Mouse (Mus musculus) lung, embryonic 16.5 days (tissue): ENCODE data around the gene Atp2c1. TPM values are rescaled to one million over a fixed set of nuclear protein-coding genes. Genes with fewer than 3 reads are reported as not detected.

Experiments used
- ATAC-seq: fragments of 200-750 bp; cut with Nextera tagmentation; 2 replicates; pipeline ENCODE4 v1.8.0; 2017; ENCODE audit warnings: low read depth, mild to moderate bottlenecking, moderate library complexity
- H3K27ac ChIP-seq: fragments of 300-500 bp; sonication (generic); 2 replicates; pipeline ENCODE4 v1.5.1; 2014; ENCODE audit warnings: mild to moderate bottlenecking, control low read depth, low read length
- H3K27me3 ChIP-seq: fragments of 300-500 bp; sonication (generic); 2 replicates; pipeline ENCODE4 v1.6.1; 2014; ENCODE audit warnings: low read depth, low read length, mixed read lengths; ENCODE audit not compliant: control insufficient read depth, insufficient read depth
- H3K36me3 ChIP-seq: fragments of 300-500 bp; sonication (generic); 2 replicates; pipeline ENCODE4 v1.6.1; 2014; ENCODE audit warnings: low read length; ENCODE audit not compliant: control insufficient read depth, insufficient read depth
- H3K4me1 ChIP-seq: fragments of 300-500 bp; sonication (generic); replicated peaks from 2 replicates; pipeline ENCODE4 v1.6.1; 2014; ENCODE audit warnings: low read length, mixed read lengths; ENCODE audit not compliant: control insufficient read depth, insufficient read depth
- H3K4me2 ChIP-seq: fragments of 300-500 bp; sonication (generic); 2 replicates; pipeline ENCODE4 v1.6.1; 2014; ENCODE audit warnings: low read depth, low read length, control low read depth
- H3K4me3 ChIP-seq: fragments of 300-500 bp; sonication (generic); 2 replicates; pipeline ENCODE4 v1.5.1; 2014; ENCODE audit warnings: mild to moderate bottlenecking, low read length, control low read depth
- H3K9ac ChIP-seq: fragments of 300-500 bp; sonication (generic); 2 replicates; pipeline ENCODE4 v1.6.1; 2014; ENCODE audit warnings: low read length, control low read depth
- H3K9me3 ChIP-seq: fragments of 300-500 bp; sonication (generic); 2 replicates; pipeline ENCODE4 v1.6.1; 2016; ENCODE audit warnings: low read length; ENCODE audit not compliant: control insufficient read depth
- WGBS: fragments of 180-500 bp; shearing (Covaris S2); extraction: QIAGEN DNeasy Blood & Tissue Kit; methylation state at CpG from one replicate; pipeline ENCODE4 v1.1.7; 2014; 5-methylcytosine and 5-hydroxymethylcytosine counted together
- polyA plus RNA-seq: library from polyadenylated mRNA; unstranded; fragments of >200 nt; fragmentation: Nextera tagmentation; extraction: Ambion mirVana; gene quantifications from 2 replicates; pipeline ENCODE4 v1.2.1, GENCODE M21; 2015

Gene Atp2c1
- polyA plus RNA-seq, 1 experiment from 2014 or later = 65.2 TPM

DNA sequence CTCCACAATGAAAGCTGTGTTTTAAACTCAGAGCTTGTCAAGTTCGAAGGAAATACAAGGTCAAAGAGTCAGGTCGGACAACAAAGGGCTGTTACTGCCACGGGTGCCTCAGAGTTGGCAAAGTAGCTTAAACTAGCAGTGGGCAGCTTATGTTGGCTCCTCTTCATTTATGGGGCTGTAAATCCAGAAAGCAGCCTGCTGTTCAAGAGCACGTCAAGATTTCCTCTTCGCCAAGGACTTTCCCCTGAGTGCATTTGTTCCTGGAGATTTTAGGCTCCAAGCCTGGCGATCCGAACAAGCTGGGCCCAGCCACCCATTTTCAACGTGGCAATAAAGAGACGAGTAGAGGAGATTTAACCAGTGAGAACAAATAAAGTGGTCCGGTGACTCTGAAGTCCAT lies 9.8 kb upstream of the Atp2c1 start:
- H3K9me3 ChIP-seq = no peaks in the 10 kb centered on the region
- H3K36me3 ChIP-seq = no peaks in the 10 kb centered on the region
- no peak for ATAC-seq
- H3K4me3 ChIP-seq = no peak overlapping the region
- H3K4me2 ChIP-seq = no peak overlapping the region
- H3K4me1 ChIP-seq = peaks cover 4% of the 10 kb centered on the region; the same call in 1 of the 2 replicates
- H3K27ac ChIP-seq = no peak overlapping the region
- no peak overlapping the region for H3K9ac ChIP-seq
- 55% methylated on average over 10 of the region's 10 CpGs for WGBS
- no peaks in the 10 kb centered on the region for H3K27me3 ChIP-seq

DNA sequence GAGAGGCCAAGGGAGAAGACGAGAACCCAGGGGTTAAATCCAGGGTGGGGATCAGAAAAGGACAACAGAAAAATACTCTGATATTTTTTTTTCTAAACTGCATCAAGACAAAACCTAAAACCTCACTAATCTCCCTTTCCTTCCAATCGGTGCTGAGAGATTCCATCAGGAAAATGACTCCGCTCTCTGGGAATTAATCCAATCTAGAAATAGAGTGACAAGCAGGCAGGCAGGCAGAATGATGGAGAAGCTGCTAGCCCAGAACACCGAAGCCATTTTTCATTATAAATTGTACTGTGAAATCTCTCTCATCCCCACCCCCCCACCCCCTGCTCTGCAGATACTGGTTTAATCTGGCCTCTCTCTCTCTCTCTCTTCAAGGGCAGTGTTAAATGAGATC lies 1.8 kb downstream of the Atp2c1 start:
- no peak for ATAC-seq
- no peak overlapping the region for H3K4me3 ChIP-seq
- no peak overlapping the region for H3K4me2 ChIP-seq
- H3K9ac ChIP-seq = no peak overlapping the region
- no peaks in the 10 kb centered on the region for H3K36me3 ChIP-seq
- H3K9me3 ChIP-seq = no peaks in the 10 kb centered on the region
- 55% methylated on average over 4 of the region's 4 CpGs for WGBS
- no peaks in the 10 kb centered on the region for H3K27me3 ChIP-seq
- H3K4me1 ChIP-seq = peaks cover 7% of the 10 kb centered on the region
- no peak overlapping the region for H3K27ac ChIP-seq

DNA sequence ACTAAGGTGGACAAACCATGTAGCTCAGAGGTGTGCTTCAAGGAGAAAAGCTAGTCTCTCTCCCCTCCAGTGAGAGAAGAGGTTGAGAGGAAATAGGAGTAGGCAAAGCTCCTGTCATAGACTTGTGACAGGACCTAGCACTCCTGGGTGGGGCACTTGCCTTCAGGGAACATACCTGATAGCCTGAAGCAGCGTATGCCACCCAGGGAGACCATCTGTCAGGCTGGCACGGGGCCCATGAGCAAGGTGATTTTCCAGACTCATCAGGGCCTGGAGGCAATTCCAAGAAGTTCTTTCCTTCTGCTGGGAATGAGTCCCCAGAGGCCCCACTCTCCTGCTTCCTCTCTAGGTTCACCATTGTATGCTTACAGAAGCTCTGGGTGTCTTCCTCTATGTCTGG lies 4.1 kb downstream of the Atp2c1 start:
- 47% methylated on average over 2 of the region's 2 CpGs for WGBS
- H3K27ac ChIP-seq = no peak overlapping the region
- no peak overlapping the region for H3K9ac ChIP-seq
- H3K4me1 ChIP-seq = peaks cover 7% of the 10 kb centered on the region
- H3K9me3 ChIP-seq = no peaks in the 10 kb centered on the region
- ATAC-seq = no peak
- no peaks in the 10 kb centered on the region for H3K27me3 ChIP-seq
- H3K36me3 ChIP-seq = no peaks in the 10 kb centered on the region
- no peak overlapping the region for H3K4me2 ChIP-seq
- no peak overlapping the region for H3K4me3 ChIP-seq

DNA sequence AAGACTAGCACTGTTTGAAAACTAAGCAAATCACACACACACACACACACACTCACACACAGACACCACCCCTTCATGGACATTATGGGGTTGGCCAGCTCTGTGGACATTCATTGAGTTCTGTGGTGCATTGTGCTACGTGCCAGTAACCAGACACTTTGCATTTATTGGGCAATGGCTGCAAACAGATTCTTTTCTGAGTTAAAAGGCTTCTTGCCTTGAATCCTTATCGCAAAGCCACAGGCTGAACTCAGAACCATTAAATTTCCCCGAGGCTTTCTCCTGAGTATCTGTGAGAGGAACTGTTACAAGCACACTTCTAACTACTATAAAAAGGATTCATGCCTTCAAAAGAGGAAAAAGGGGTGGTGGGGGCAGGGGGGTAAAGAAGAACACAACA lies 5.1 kb downstream of the Atp2c1 start:
- Histone ChIP-seq H3K4me2 (no peak overlapping the region; the same call in 1 of the 2 replicates), H3K27me3 (no peaks in the 10 kb centered on the region), H3K9me3 (no peaks in the 10 kb centered on the region), H3K36me3 (no peaks in the 10 kb centered on the region), H3K4me3 (no peak overlapping the region), H3K9ac (no peak overlapping the region), H3K27ac (peak overlapping the region; percentile 56), H3K4me1 (peaks cover 7% of the 10 kb centered on the region)
- ATAC-seq = peak; percentile 64; the same call in 1 of the 2 replicates
- 27% methylated on average over 3 of the region's 3 CpGs for WGBS

DNA sequence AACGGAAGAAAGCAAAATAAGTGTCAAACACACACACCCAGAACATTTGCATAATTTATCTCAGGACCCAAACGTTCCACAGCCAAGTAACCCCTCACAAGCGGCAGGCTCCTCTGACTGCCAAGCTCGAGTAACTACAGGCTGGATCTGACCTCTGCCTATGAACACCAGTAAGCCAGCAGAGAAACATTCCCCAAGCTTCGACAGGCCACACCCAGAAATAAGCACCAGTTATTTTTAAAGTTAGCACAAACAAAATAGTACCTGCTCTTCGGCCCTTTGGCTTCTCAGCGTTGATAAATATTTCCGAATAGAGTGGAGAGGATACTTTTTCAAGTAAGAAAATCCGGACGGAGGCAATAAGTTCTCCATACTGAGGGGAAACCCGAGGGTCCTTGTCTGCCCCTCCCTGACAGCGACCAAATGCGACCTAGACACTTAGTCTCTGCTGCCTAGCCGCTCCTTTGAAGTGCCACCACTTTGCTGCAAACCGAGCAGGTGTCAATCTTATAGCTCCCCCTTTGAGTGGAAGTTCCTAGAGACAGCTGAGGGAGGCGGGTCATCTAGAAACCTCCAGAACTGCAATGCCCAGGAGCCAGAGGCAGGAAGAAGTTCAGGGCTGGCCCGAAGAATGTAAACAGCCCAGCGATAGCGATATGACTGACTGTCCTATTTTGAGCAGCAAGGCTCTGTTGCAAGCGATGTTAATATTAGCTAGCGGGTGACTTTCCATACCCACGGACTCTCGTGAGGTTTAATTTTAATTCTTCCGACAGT lies 6.2 kb downstream of the Atp2c1 start:
- Histone ChIP-seq H3K27ac (no peak overlapping the region; the same call in 1 of the 2 replicates), H3K36me3 (no peaks in the 10 kb centered on the region), H3K4me2 (peak overlapping the region; percentile 61), H3K4me1 (peaks cover 7% of the 10 kb centered on the region), H3K4me3 (peak overlapping the region; percentile 42), H3K27me3 (no peaks in the 10 kb centered on the region), H3K9me3 (no peaks in the 10 kb centered on the region), H3K9ac (peak overlapping the region; percentile 41; the same call in 1 of the 2 replicates)
- 11% methylated on average over 24 of the region's 24 CpGs for WGBS
- ATAC-seq = peak; percentile 78

DNA sequence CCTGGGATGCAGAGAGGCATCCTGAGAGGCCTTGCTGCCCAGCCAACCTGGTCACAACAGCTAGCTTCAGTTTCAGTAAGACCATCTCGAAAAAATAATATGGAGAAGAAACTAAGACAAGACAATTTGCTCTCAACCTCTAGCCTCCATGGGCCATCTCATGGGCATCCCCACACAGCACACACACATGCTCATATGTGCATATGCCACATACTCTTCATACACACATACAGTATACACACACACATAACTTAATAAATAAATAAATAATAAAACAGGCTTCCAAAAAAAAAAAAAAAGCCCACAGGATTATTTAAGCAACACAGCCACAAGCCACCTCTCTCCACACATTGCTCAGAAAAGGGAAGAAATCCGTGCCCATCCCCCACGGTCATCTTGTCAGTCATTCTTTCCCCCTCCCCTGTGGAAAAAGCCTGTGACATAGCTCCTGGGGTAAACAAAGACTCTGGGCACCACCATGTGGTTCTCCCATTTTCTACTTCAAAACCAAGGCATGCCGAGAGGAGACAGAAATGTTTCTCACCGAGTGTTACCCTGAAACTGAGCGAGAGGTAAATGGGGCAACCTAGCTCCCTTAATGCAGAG lies 7.7 kb downstream of the Atp2c1 start:
- Histone ChIP-seq H3K9ac (no peak overlapping the region), H3K4me3 (no peak overlapping the region), H3K27me3 (no peaks in the 10 kb centered on the region), H3K27ac (no peak overlapping the region), H3K4me1 (peaks cover 7% of the 10 kb centered on the region), H3K9me3 (no peaks in the 10 kb centered on the region), H3K36me3 (no peaks in the 10 kb centered on the region), H3K4me2 (no peak overlapping the region)
- no peak for ATAC-seq
- WGBS = 51% methylated on average over 6 of the region's 6 CpGs

DNA sequence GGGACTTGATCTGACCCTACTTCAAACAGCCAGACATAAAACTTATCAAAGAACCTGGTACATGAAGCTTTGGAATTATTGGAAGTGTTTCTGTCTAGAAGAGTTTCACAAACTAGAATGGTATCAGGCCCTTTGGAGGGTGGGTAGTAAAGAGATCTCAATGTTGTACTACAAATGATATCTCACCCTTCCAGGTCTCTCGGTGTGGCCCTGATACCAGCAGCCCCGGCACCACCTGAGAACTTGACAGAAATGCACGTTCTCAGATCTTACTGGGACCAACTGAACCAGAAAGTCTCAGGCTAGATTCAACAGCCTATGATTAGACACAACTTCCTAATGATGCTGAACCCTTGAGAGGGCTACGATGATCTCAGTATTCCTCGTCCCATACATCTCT lies 23.4 kb downstream of the Atp2c1 start:
- Histone ChIP-seq H3K4me1 (no peaks in the 10 kb centered on the region), H3K9me3 (no peaks in the 10 kb centered on the region), H3K4me3 (no peak overlapping the region), H3K36me3 (no peaks in the 10 kb centered on the region), H3K27ac (no peak overlapping the region), H3K9ac (no peak overlapping the region), H3K27me3 (no peaks in the 10 kb centered on the region), H3K4me2 (no peak overlapping the region)
- no peak for ATAC-seq
- WGBS = 82% methylated on average over 5 of the region's 5 CpGs

DNA sequence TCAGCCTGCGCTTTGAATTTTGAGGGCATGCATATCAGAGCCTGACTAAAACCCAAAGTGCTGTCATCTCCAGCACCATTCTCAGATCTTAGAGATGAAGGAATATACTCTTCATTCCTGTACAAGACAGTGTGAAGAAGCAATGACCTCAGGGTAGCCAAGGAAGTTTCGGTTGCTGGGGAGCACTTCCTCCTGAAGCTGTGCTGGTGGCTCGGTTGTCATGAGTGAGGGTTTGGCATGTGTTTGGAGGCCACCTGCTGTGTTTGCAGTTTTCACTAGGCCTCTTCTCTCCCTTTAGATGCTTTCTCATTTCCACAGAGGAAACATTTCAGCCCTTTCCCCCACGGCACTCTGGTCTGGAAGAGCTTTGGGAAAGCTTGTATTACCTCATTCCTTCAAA lies 24.7 kb downstream of the Atp2c1 start:
- Histone ChIP-seq H3K9me3 (no peaks in the 10 kb centered on the region), H3K27ac (no peak overlapping the region), H3K4me2 (no peak overlapping the region), H3K9ac (no peak overlapping the region), H3K4me3 (no peak overlapping the region), H3K27me3 (no peaks in the 10 kb centered on the region), H3K36me3 (no peaks in the 10 kb centered on the region), H3K4me1 (no peaks in the 10 kb centered on the region)
- 55% methylated on average over 4 of the region's 4 CpGs for WGBS
- no peak for ATAC-seq

DNA sequence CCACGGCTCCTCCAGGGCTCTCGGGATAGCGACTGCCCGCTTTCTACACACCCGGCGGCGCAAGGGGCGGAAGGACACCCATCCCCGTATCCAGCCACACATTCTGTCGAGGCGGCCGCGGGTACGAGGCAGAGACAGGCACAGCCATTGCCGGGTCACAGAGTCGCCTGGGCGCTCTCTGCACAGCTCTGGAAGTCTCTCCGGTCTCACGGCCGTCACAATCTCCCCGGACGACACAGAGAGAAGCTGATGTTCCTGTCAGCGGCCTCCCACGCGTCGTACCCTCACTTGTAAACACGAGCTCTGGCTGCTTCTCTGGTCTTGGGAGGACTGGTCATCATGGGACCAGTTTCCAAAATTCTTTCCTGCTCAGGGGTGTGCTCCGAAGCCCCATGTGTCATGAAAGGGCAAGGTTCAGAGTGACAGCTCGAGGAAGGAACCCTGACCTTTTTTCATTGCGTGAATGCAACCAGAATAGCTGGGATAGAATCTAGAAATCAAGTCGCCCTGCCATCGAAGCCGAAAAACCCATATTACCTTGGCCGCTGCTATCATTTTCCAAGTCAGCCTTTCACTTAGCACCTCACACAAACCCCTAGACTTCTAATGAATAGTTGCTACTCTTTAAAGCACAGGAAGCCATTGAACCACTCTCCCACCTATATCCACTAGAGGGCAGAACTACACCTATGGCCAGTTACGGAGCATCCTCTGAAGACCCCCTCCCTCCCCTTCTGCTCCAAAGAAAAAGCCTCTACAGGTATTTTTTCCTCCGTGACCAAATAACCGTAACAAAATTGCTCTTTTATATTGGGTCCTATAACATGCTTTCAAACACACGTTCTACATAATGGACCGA lies 31.6 kb downstream of the Atp2c1 start:
- H3K4me3 ChIP-seq = peak overlapping the region; percentile 91
- H3K27ac ChIP-seq = peak overlapping the region; percentile 96
- H3K9me3 ChIP-seq = no peaks in the 10 kb centered on the region
- WGBS = 1% methylated on average over 39 of the region's 39 CpGs
- H3K4me2 ChIP-seq = peak overlapping the region; percentile 81
- no peaks in the 10 kb centered on the region for H3K36me3 ChIP-seq
- H3K27me3 ChIP-seq = no peaks in the 10 kb centered on the region
- peak; percentile 56 for ATAC-seq
- H3K4me1 ChIP-seq = peaks cover 11% of the 10 kb centered on the region; the same call in 1 of the 2 replicates
- peak overlapping the region; percentile 95 for H3K9ac ChIP-seq
